Mouse (Mus musculus): Measurements from ENCODE around the gene Yars2. TPM values are rescaled to one million over a fixed set of nuclear protein-coding genes. Genes with fewer than 3 reads are reported as not detected.

Gene Yars2
- 15.4 and 18.3 TPM in 2 replicates for polyA plus RNA-seq (2015; fragmentation: Nextera tagmentation; extraction: Ambion mirVana)

- peak within 1 kb of the TSS; percentile 77 for H3K9ac ChIP-seq (ENCODE audit: low read depth, low read length)
- peak within 1 kb of the TSS; percentile 91 for H3K27ac ChIP-seq (ENCODE audit: low read depth, low read length)
- H3K27me3 ChIP-seq (replicated peaks; ENCODE audit: control insufficient read depth, insufficient read depth, low read length) = no peaks in the 10 kb centered on the region
- no peaks in the 10 kb centered on the region; the same call in 1 of the 2 replicates for H3K4me1 ChIP-seq (replicated peaks; ENCODE audit: control insufficient read depth, insufficient read depth, low read length)
- peak within 1 kb of the TSS; percentile 96 for H3K4me3 ChIP-seq (ENCODE audit: low read depth, low read length)
- H3K36me3 ChIP-seq (ENCODE audit: control insufficient read depth, insufficient read depth) = peaks cover 5% of the 10 kb centered on the region
- WGBS = under 1% methylated on average over 50 of the region's 50 CpGs
- no peaks in the 10 kb centered on the region for H3K9me3 ChIP-seq (ENCODE audit: control insufficient read depth)
- H3K4me2 ChIP-seq (replicated peaks; ENCODE audit: low read depth) = peak within 1 kb of the TSS; percentile 95
- ATAC-seq = peak; percentile 98
- peak; percentile 92 for TF ChIP-seq CTCF (IDR thresholded peaks at IDR 0.05; ENCODE audit: low read depth)
These were observed at the start of gene Yars2 for GRCm38 (mm10) chr16:16302369-16303137. Yars2 (plus strand) TSS chr16:16302965.

GRCm38 (mm10) chr16:16253326-16254074 lies 49.3 kb upstream of the Yars2 start:
- Histone ChIP-seq H3K4me1 (replicated peaks; ENCODE audit: control insufficient read depth, insufficient read depth, low read length) (no peaks in the 10 kb centered on the region), H3K36me3 (ENCODE audit: control insufficient read depth, insufficient read depth) (0 out of 2 replicates have a peak, but pooled peaks cover 7% of the 10 kb centered on the region), H3K4me2 (replicated peaks; ENCODE audit: low read depth) (no peak overlapping the region), H3K9ac (ENCODE audit: low read depth, low read length) (no peak overlapping the region), H3K27me3 (replicated peaks; ENCODE audit: control insufficient read depth, insufficient read depth, low read length) (no peaks in the 10 kb centered on the region), H3K4me3 (ENCODE audit: low read depth, low read length) (no peak overlapping the region), H3K9me3 (ENCODE audit: control insufficient read depth) (no peaks in the 10 kb centered on the region), H3K27ac (ENCODE audit: low read depth, low read length) (no peak overlapping the region)
- no peak for ATAC-seq
- no peak for TF ChIP-seq CTCF (IDR thresholded peaks at IDR 0.05; ENCODE audit: low read depth)
- WGBS = 63% methylated on average over 4 of the region's 4 CpGs

GRCm38 (mm10) chr16:16255217-16255616 lies 47.5 kb upstream of the Yars2 start:
- Histone ChIP-seq H3K9me3 (ENCODE audit: control insufficient read depth) (no peaks in the 10 kb centered on the region), H3K27ac (ENCODE audit: low read depth, low read length) (no peak overlapping the region), H3K27me3 (replicated peaks; ENCODE audit: control insufficient read depth, insufficient read depth, low read length) (no peaks in the 10 kb centered on the region), H3K4me2 (replicated peaks; ENCODE audit: low read depth) (no peak overlapping the region), H3K36me3 (ENCODE audit: control insufficient read depth, insufficient read depth) (0 out of 2 replicates have a peak, but pooled peaks cover 10% of the 10 kb centered on the region), H3K9ac (ENCODE audit: low read depth, low read length) (no peak overlapping the region), H3K4me1 (replicated peaks; ENCODE audit: control insufficient read depth, insufficient read depth, low read length) (no peaks in the 10 kb centered on the region), H3K4me3 (ENCODE audit: low read depth, low read length) (no peak overlapping the region)
- ATAC-seq = no peak
- 62% methylated on average over 1 of the region's 1 CpGs for WGBS
- no peak for TF ChIP-seq CTCF (IDR thresholded peaks at IDR 0.05; ENCODE audit: low read depth)

GRCm38 (mm10) chr16:16255874-16256273 lies 46.9 kb upstream of the Yars2 start:
- Histone ChIP-seq H3K4me3 (ENCODE audit: low read depth, low read length) (no peak overlapping the region), H3K27me3 (replicated peaks; ENCODE audit: control insufficient read depth, insufficient read depth, low read length) (no peaks in the 10 kb centered on the region), H3K9ac (ENCODE audit: low read depth, low read length) (no peak overlapping the region), H3K9me3 (ENCODE audit: control insufficient read depth) (no peaks in the 10 kb centered on the region), H3K27ac (ENCODE audit: low read depth, low read length) (no peak overlapping the region), H3K4me1 (replicated peaks; ENCODE audit: control insufficient read depth, insufficient read depth, low read length) (no peaks in the 10 kb centered on the region), H3K4me2 (replicated peaks; ENCODE audit: low read depth) (no peak overlapping the region), H3K36me3 (ENCODE audit: control insufficient read depth, insufficient read depth) (0 out of 2 replicates have a peak, but pooled peaks cover 10% of the 10 kb centered on the region)
- 65% methylated on average over 7 of the region's 7 CpGs for WGBS
- no peak for TF ChIP-seq CTCF (IDR thresholded peaks at IDR 0.05; ENCODE audit: low read depth)
- ATAC-seq = no peak

GRCm38 (mm10) chr16:16256672-16257071 lies 46.1 kb upstream of the Yars2 start:
- WGBS = 58% methylated on average over 1 of the region's 1 CpGs
- no peaks in the 10 kb centered on the region for H3K9me3 ChIP-seq (ENCODE audit: control insufficient read depth)
- H3K27me3 ChIP-seq (replicated peaks; ENCODE audit: control insufficient read depth, insufficient read depth, low read length) = no peaks in the 10 kb centered on the region
- H3K27ac ChIP-seq (ENCODE audit: low read depth, low read length) = no peak overlapping the region
- H3K4me2 ChIP-seq (replicated peaks; ENCODE audit: low read depth) = no peak overlapping the region
- H3K36me3 ChIP-seq (ENCODE audit: control insufficient read depth, insufficient read depth) = 0 out of 2 replicates have a peak, but pooled peaks cover 13% of the 10 kb centered on the region
- H3K4me1 ChIP-seq (replicated peaks; ENCODE audit: control insufficient read depth, insufficient read depth, low read length) = no peaks in the 10 kb centered on the region
- H3K9ac ChIP-seq (ENCODE audit: low read depth, low read length) = no peak overlapping the region
- TF ChIP-seq CTCF (IDR thresholded peaks at IDR 0.05; ENCODE audit: low read depth) = no peak
- H3K4me3 ChIP-seq (ENCODE audit: low read depth, low read length) = no peak overlapping the region
- ATAC-seq = no peak

GRCm38 (mm10) chr16:16260882-16261281 lies 41.9 kb upstream of the Yars2 start:
- no peak overlapping the region for H3K27ac ChIP-seq (ENCODE audit: low read depth, low read length)
- H3K9ac ChIP-seq (ENCODE audit: low read depth, low read length) = no peak overlapping the region
- no peak overlapping the region for H3K4me2 ChIP-seq (replicated peaks; ENCODE audit: low read depth)
- no peaks in the 10 kb centered on the region for H3K4me1 ChIP-seq (replicated peaks; ENCODE audit: control insufficient read depth, insufficient read depth, low read length)
- H3K36me3 ChIP-seq (ENCODE audit: control insufficient read depth, insufficient read depth) = peaks cover 13% of the 10 kb centered on the region; the same call in 1 of the 2 replicates
- ATAC-seq = no peak
- H3K27me3 ChIP-seq (replicated peaks; ENCODE audit: control insufficient read depth, insufficient read depth, low read length) = no peaks in the 10 kb centered on the region
- WGBS = 92% methylated on average over 5 of the region's 5 CpGs
- no peaks in the 10 kb centered on the region for H3K9me3 ChIP-seq (ENCODE audit: control insufficient read depth)
- TF ChIP-seq CTCF (IDR thresholded peaks at IDR 0.05; ENCODE audit: low read depth) = no peak
- no peak overlapping the region for H3K4me3 ChIP-seq (ENCODE audit: low read depth, low read length)

Data from intestine, postnatal 0 days (tissue).